Mouse (Mus musculus): ENCODE measurements at regions not wholly inside any gene's neighbourhood (a gene's known extent, or its start where the extent isn't known, plus 50 kb on each side); places are given as distances from the start of the nearest gene placed in this dataset.

- no peak for TF ChIP-seq CTCF (IDR thresholded peaks at IDR 0.05; ENCODE audit: extremely low read depth, insufficient read depth, low read length)
- TF ChIP-seq POLR2A (IDR thresholded peaks at IDR 0.05; ENCODE audit: extremely low read depth, insufficient read depth, low read length), result no peak
Measured at GRCm38 (mm10) chr5:47202915-47203296, 780.0 kb upstream of the Slit2 start.

All from cortical plate, adult 2 months (tissue).